ENCODE assay signal across 8 mouse cellular contexts in the genomic region with DNA sequence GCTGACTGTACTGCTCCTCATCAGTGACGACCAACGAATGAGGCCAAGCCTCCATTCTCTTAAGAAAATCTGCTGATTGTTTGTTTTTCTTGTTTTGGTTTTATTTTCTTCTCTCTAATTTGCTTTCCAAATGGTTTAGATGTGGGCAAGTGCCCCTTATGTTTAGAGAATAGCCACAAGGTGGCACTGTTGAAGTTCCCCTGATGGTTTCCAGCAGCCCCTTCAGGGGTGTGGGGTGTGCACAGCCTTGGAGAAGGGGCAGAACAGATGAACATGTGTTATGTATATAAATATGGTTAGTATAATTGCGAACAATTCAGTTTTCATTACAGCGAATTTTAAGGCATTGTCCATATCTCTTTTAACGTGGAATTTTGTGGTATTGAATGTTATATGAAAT.
DNase-seq lines count a peak whose midpoint lies in the region; ATAC-seq and TF ChIP-seq lines count a peak whose summit lies in the region.

No protein-coding gene starts in this region.

- DNase-seq in heart, adult 2 months: no peak
- no peak for DNase-seq in heart, postnatal 36 days
- DNase-seq in midbrain, embryonic 10.5 days (ENCODE audit: low spot score): no peak
- DNase-seq in urinary bladder, postnatal 25 days (ENCODE audit: low spot score): no peak
- no peak for DNase-seq in ovary, postnatal 36 days (ENCODE audit: low spot score)

- H3K9ac ChIP-seq in heart, adult 2 months (ENCODE audit: low read depth, low read length): no peak overlapping the region
- no peak overlapping the region for H3K9ac ChIP-seq in midbrain, embryonic 13.5 days (replicated peaks)

- ATAC-seq in midbrain, embryonic 13.5 days: peak; percentile 66; the same call in 1 of the 2 replicates
- ATAC-seq in megakaryocyte progenitor cell, adult 5-6 weeks (replicated peaks; ENCODE audit: poor library complexity): peak; percentile 63; the same call in 1 of the 2 replicates

- 72% methylated on average over 5 of the region's 5 CpGs for WGBS in heart, adult 2 months
- 69% methylated on average over 5 of the region's 5 CpGs for WGBS in midbrain, embryonic 13.5 days
- WGBS in midbrain, embryonic 10.5 days: 69% methylated on average over 5 of the region's 5 CpGs

- H3K27ac ChIP-seq in heart, adult 2 months: no peak overlapping the region
- H3K27ac ChIP-seq in midbrain, embryonic 13.5 days: no peak overlapping the region
- H3K27ac ChIP-seq in midbrain, embryonic 10.5 days (replicated peaks): no peak overlapping the region
- no peak overlapping the region for H3K27ac ChIP-seq in cortical plate, adult 2 months (ENCODE audit: insufficient read depth, low read length)

- no peak for TF ChIP-seq POLR2A in heart, adult 2 months (IDR thresholded peaks at IDR 0.05; ENCODE audit: insufficient read depth, low read depth, low read length)
- no peak for TF ChIP-seq POLR2A in cortical plate, adult 2 months (IDR thresholded peaks at IDR 0.05; ENCODE audit: extremely low read depth, insufficient read depth, low read length)

- no peaks in the 10 kb centered on the region for H3K27me3 ChIP-seq in heart, adult 2 months (ENCODE audit: control insufficient read depth, insufficient read depth, low read length)
- H3K27me3 ChIP-seq in midbrain, embryonic 13.5 days: no peaks in the 10 kb centered on the region
- H3K27me3 ChIP-seq in midbrain, embryonic 10.5 days (ENCODE audit: low read depth, poor library complexity, severe bottlenecking): no peaks in the 10 kb centered on the region

- H3K36me3 ChIP-seq in heart, adult 2 months (ENCODE audit: control insufficient read depth, insufficient read depth, low read length): peaks cover 14% of the 10 kb centered on the region
- H3K36me3 ChIP-seq in midbrain, embryonic 13.5 days: peaks cover 15% of the 10 kb centered on the region
- H3K36me3 ChIP-seq in midbrain, embryonic 10.5 days: peaks cover 23% of the 10 kb centered on the region

- peak; percentile 81 for TF ChIP-seq CTCF in heart, adult 2 months (IDR thresholded peaks at IDR 0.05)
- peak; percentile 46 for TF ChIP-seq CTCF in cortical plate, adult 2 months (IDR thresholded peaks at IDR 0.05; ENCODE audit: extremely low read depth, insufficient read depth, low read length)

- peaks cover 11% of the 10 kb centered on the region for H3K4me1 ChIP-seq in heart, adult 2 months (ENCODE audit: control insufficient read depth, insufficient read depth, low read length)
- H3K4me1 ChIP-seq in midbrain, embryonic 13.5 days (replicated peaks): peaks cover 17% of the 10 kb centered on the region
- H3K4me1 ChIP-seq in midbrain, embryonic 10.5 days: no peaks in the 10 kb centered on the region
- H3K4me1 ChIP-seq in cortical plate, adult 2 months (ENCODE audit: control insufficient read depth, insufficient read depth, low read length): peaks cover 4% of the 10 kb centered on the region; the same call in 1 of the 2 replicates

- no peaks in the 10 kb centered on the region for H3K9me3 ChIP-seq in midbrain, embryonic 13.5 days
- no peaks in the 10 kb centered on the region for H3K9me3 ChIP-seq in midbrain, embryonic 10.5 days (replicated peaks)

- H3K79me2 ChIP-seq in heart, adult 2 months (replicated peaks; ENCODE audit: control insufficient read depth, insufficient read depth, low read length): peaks cover 8% of the 10 kb centered on the region

- no peak for TF ChIP-seq EP300 in heart, adult 2 months (IDR thresholded peaks at IDR 0.05; ENCODE audit: insufficient read depth, low read depth, low read length)

- intact Hi-C loops in heart, adult 2 months (cut with DNase I): loop anchor here (5.0 kb wide), 1 partner anchor 243 kb away; no protein-coding TSS in a partner anchor
- intact Hi-C loops in heart, postnatal 36 days (cut with DNase I): loop anchor here (2.0 to 5.0 kb wide), 2 partner anchors 243 to 435 kb away; no protein-coding TSS in a partner anchor

- no peak overlapping the region for H3K4me2 ChIP-seq in midbrain, embryonic 13.5 days (replicated peaks)

- no peak overlapping the region for H3K4me3 ChIP-seq in heart, adult 2 months
- H3K4me3 ChIP-seq in midbrain, embryonic 13.5 days (replicated peaks): no peak overlapping the region
- H3K4me3 ChIP-seq in midbrain, embryonic 10.5 days: no peak overlapping the region
- H3K4me3 ChIP-seq in cortical plate, adult 2 months (ENCODE audit: insufficient read depth, low read length): no peak overlapping the region
